Mouse (Mus musculus) stomach, embryonic 16.5 days (tissue): Measurements from ENCODE around the gene Grk4. TPM values are rescaled to one million over a fixed set of nuclear protein-coding genes. Genes with fewer than 3 reads are reported as not detected.

Experiments used
- ATAC-seq: fragments of 200-750 bp; cut with Nextera tagmentation; 2 replicates; pipeline ENCODE4 v1.8.0; 2017; ENCODE audit warnings: moderate number of reproducible peaks, moderate TSS enrichment; ENCODE audit not compliant: insufficient read depth, low FRiP score
- H3K27ac ChIP-seq: fragments of 300-500 bp; sonication (generic); 2 replicates; pipeline ENCODE4 v1.5.1; 2014; ENCODE audit warnings: low read length
- H3K27me3 ChIP-seq: fragments of 300-500 bp; sonication (generic); 2 replicates; pipeline ENCODE4 v1.6.1; 2014; ENCODE audit warnings: low read length, control low read depth, mixed read lengths; ENCODE audit not compliant: control insufficient read depth, insufficient read depth
- H3K36me3 ChIP-seq: fragments of 300-500 bp; sonication (generic); 2 replicates; pipeline ENCODE4 v1.6.1; 2014; ENCODE audit warnings: low read length; ENCODE audit not compliant: control insufficient read depth, insufficient read depth
- H3K4me1 ChIP-seq: fragments of 300-500 bp; sonication (generic); 2 replicates; pipeline ENCODE4 v1.6.1; 2014; ENCODE audit warnings: low read length, control low read depth, mixed read lengths; ENCODE audit not compliant: control insufficient read depth, insufficient read depth
- H3K4me2 ChIP-seq: fragments of 300-500 bp; sonication (generic); 2 replicates; pipeline ENCODE4 v1.6.1; 2014; ENCODE audit warnings: low read depth, low read length, mixed read lengths
- H3K4me3 ChIP-seq: fragments of 300-500 bp; sonication (generic); replicated peaks from 2 replicates; pipeline ENCODE4 v1.5.1; 2014; ENCODE audit warnings: mild to moderate bottlenecking, low read length
- H3K9ac ChIP-seq: fragments of 300-500 bp; sonication (generic); 2 replicates; pipeline ENCODE4 v1.6.1; 2014; ENCODE audit warnings: low read length
- H3K9me3 ChIP-seq: fragments of 300-500 bp; sonication (generic); replicated peaks from 2 replicates; pipeline ENCODE4 v1.6.1; 2016; ENCODE audit warnings: low read length, control low read depth; ENCODE audit not compliant: control insufficient read depth
- WGBS: fragments of 180-500 bp; shearing (Covaris S2); extraction: QIAGEN DNeasy Blood & Tissue Kit; methylation state at CpG from one replicate; pipeline ENCODE4 v1.1.7; 2014; 5-methylcytosine and 5-hydroxymethylcytosine counted together
- microRNA counts: library from miRNA; unstranded; fragments of <30 nt; microRNA quantifications from one replicate; lab custom pipeline; 2016
- microRNA-seq: library from miRNA; unstranded; fragments of <30 nt; microRNA quantifications from one replicate; pipeline ENCODE4, GENCODE M21; 2016
- polyA plus RNA-seq: library from polyadenylated mRNA; unstranded; fragments of >200 nt; fragmentation: Nextera tagmentation; extraction: Ambion mirVana; gene quantifications from 2 replicates; pipeline ENCODE4 v1.2.1, GENCODE M21; 2015

The Grk4 gene
- polyA plus RNA-seq, 1 experiment from 2014 or later = 2.1 TPM

DNA sequence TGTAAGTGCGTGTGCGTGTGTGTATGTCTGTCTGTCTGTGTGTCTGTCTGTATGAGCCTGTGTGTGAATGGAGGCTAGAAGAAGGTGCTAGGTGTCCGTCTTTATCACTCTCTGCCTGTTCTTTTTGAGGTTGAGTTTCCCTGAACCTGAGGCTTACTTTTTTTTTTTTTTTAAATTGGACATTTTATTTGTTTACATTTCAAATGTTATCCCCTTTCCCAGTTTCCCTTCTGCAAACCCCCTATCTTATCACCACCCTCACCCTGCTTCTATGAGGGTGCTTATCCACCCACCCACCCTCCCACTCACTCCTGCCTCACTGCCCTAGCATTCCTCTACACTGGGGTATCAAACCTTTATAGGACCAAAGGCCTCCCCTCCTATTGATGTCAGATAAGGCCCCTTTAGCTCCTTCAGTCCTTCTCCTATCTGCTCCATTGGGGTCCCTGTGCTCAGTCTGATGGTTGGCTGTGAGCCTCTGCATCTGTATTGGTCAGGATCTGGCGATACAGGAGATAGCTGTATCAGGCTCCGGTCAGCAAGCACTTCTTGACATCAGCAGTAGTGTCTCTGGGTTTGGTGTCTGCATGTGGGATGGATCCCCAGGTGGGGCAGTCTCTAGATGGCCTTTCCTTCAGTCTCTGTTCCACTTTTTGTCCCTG lies 140.2 kb downstream of the Grk4 start:
- Histone ChIP-seq H3K9me3 (no peaks in the 10 kb centered on the region), H3K4me1 (no peaks in the 10 kb centered on the region), H3K4me3 (no peak overlapping the region), H3K36me3 (peaks cover 21% of the 10 kb centered on the region), H3K4me2 (no peak overlapping the region), H3K9ac (no peak overlapping the region), H3K27ac (no peak overlapping the region), H3K27me3 (no peaks in the 10 kb centered on the region)
- 89% methylated on average over 5 of the region's 5 CpGs for WGBS
- no peak for ATAC-seq

MicroRNA genes within 50 kb of the gene (microRNA counts, 519-probe panel; counts per million panel counts)
- microRNA mmu-miR-467g (lab: Ali Mortazavi, UCI) = 1,950 counts per million, percentile 38 among the panel's probes with 10 or more counts

Small RNAs within 50 kb of the gene (microRNA-seq; reads per million reads assigned to microRNA genes)
- not detected for gene Mir467g

Other genes starting within 250 kb of the Grk4 start
- gene Tnip2, start 146.4 kb upstream of the Grk4 start, polyA plus RNA-seq = 29.2 and 31.6 TPM in 2 replicates
- gene Sh3bp2, start 134.5 kb upstream of the Grk4 start, polyA plus RNA-seq = 5.8 and 7.0 TPM in 2 replicates
- gene Add1, start 86.7 kb upstream of the Grk4 start, polyA plus RNA-seq = 176 and 187 TPM in 2 replicates
- gene Mfsd10, start 23.2 kb upstream of the Grk4 start, polyA plus RNA-seq = 118 and 151 TPM in 2 replicates
- gene Nop14, start 231 bp upstream of the Grk4 start, polyA plus RNA-seq = 20.8 and 24.3 TPM in 2 replicates
- gene Htt, start 101.4 kb downstream of the Grk4 start, polyA plus RNA-seq = 11.0 and 12.1 TPM in 2 replicates
- 0.59 and 0.65 TPM in 2 replicates for gene Msantd1, start 247.6 kb downstream of the Grk4 start, polyA plus RNA-seq